Mouse (Mus musculus) T-helper 1 cell (primary cell): Measurements from ENCODE around the gene Foxp1.

Experiments used
- in situ Hi-C: fragments of 300-600 bp; cut with MboI, MseI; formaldehyde crosslinking; loops from one replicate; pipeline ENCODE4 v1.15.1; 2025; ENCODE audit warnings: high pct_unique_total_duplicates

Foxp1 gene

GRCm38 (mm10) chr6:99264192-99265093 is 258.1 kb downstream of the Foxp1 start:
- in situ Hi-C loops, result no loop called here

GRCm38 (mm10) chr6:99263886-99264185 is 258.7 kb downstream of the Foxp1 start:
- in situ Hi-C loops, result no loop called here

GRCm38 (mm10) chr6:99263061-99263885 is 259.2 kb downstream of the Foxp1 start:
- in situ Hi-C loops, result no loop called here

- in situ Hi-C loops, result no loop called here
Measured at GRCm38 (mm10) chr6:99261737-99262130, 260.8 kb downstream of the Foxp1 start.

- in situ Hi-C loops, result no loop called here
Measured at GRCm38 (mm10) chr6:99260941-99261736, 261.4 kb downstream of the Foxp1 start.

- in situ Hi-C loops, result loop anchor here (10.0 kb wide), 1 partner anchor 204 kb away; no protein-coding TSS in a partner anchor
Measured at GRCm38 (mm10) chr6:99258346-99258745, 264.2 kb downstream of the Foxp1 start.

- in situ Hi-C loops, result loop anchor here (10.0 kb wide), 1 partner anchor 203 kb away; no protein-coding TSS in a partner anchor
Measured at GRCm38 (mm10) chr6:99257676-99258075, 264.8 kb downstream of the Foxp1 start.

GRCm38 (mm10) chr6:99253331-99253730 is 269.2 kb downstream of the Foxp1 start:
- in situ Hi-C loops, result loop anchor here (10.0 kb wide), 1 partner anchor 199 kb away; no protein-coding TSS in a partner anchor

- in situ Hi-C loops, result loop anchor here (10.0 kb wide), 1 partner anchor 198 kb away; no protein-coding TSS in a partner anchor
Measured at GRCm38 (mm10) chr6:99252816-99253215, 269.7 kb downstream of the Foxp1 start.

GRCm38 (mm10) chr6:99251924-99252323 is 270.6 kb downstream of the Foxp1 start:
- in situ Hi-C loops, result loop anchor here (10.0 kb wide), 1 partner anchor 197 kb away; no protein-coding TSS in a partner anchor

- in situ Hi-C loops, result loop anchor here (10.0 kb wide), 1 partner anchor 196 kb away; no protein-coding TSS in a partner anchor
Measured at GRCm38 (mm10) chr6:99251222-99251621, 271.3 kb downstream of the Foxp1 start.

- in situ Hi-C loops, result loop anchor here (10.0 kb wide), 1 partner anchor 195 kb away; no protein-coding TSS in a partner anchor
Measured at GRCm38 (mm10) chr6:99249496-99250030, 273.0 kb downstream of the Foxp1 start.

GRCm38 (mm10) chr6:99248396-99248795 is 274.1 kb downstream of the Foxp1 start:
- in situ Hi-C loops, result no loop called here

GRCm38 (mm10) chr6:99241625-99242395 is 280.7 kb downstream of the Foxp1 start:
- in situ Hi-C loops, result no loop called here

GRCm38 (mm10) chr6:99240764-99241163 is 281.8 kb downstream of the Foxp1 start:
- in situ Hi-C loops, result no loop called here

GRCm38 (mm10) chr6:99235588-99235987 is 286.9 kb downstream of the Foxp1 start:
- in situ Hi-C loops, result no loop called here

- in situ Hi-C loops, result no loop called here
Measured at GRCm38 (mm10) chr6:99233411-99233810, 289.1 kb downstream of the Foxp1 start.

- in situ Hi-C loops, result no loop called here
Measured at GRCm38 (mm10) chr6:99228336-99228870, 294.1 kb downstream of the Foxp1 start.

GRCm38 (mm10) chr6:99221147-99221546 is 301.4 kb downstream of the Foxp1 start:
- in situ Hi-C loops, result no loop called here

- in situ Hi-C loops, result no loop called here
Measured at GRCm38 (mm10) chr6:99220472-99220871, 302.0 kb downstream of the Foxp1 start.
